Comparison of ENCODE assay signal across 8 mouse cellular contexts in genomic region chr5:125141525-125141880, GRCm38 (mm10). TPM values are rescaled to one million over a fixed set of nuclear protein-coding genes. Genes with fewer than 3 reads are reported as not detected.
DNase-seq lines count a peak whose midpoint lies in the region; ATAC-seq and TF ChIP-seq lines count a peak whose summit lies in the region.

No protein-coding gene starts in this region.

- no peaks in the 10 kb centered on the region for H3K9me3 ChIP-seq in heart, embryonic 11.5 days (replicated peaks; ENCODE audit: control insufficient read depth, low read length)
- H3K9me3 ChIP-seq in hindbrain, postnatal 0 days (ENCODE audit: low read length), result no peaks in the 10 kb centered on the region
- H3K9me3 ChIP-seq in midbrain, embryonic 11.5 days (ENCODE audit: control insufficient read depth, low read length), result no peaks in the 10 kb centered on the region

- WGBS in heart, embryonic 11.5 days (ENCODE audit: insufficient replicate concordance), result 7% methylated on average over 7 of the region's 7 CpGs
- WGBS in hindbrain, postnatal 0 days, result 14% methylated on average over 7 of the region's 7 CpGs
- WGBS in midbrain, embryonic 11.5 days, result under 1% methylated on average over 7 of the region's 7 CpGs

- no peak for DNase-seq in heart, adult 8-10 months (ENCODE audit: low spot score)
- DNase-seq in urinary bladder, postnatal 25 days (ENCODE audit: low spot score), result peak; percentile 59
- no peak for DNase-seq in urinary bladder, postnatal 4 days (ENCODE audit: low spot score in 2 of 2)
- no peak for DNase-seq in hindbrain, postnatal 0 days (ENCODE audit: low spot score)
- DNase-seq in midbrain, embryonic 11.5 days (ENCODE audit: low spot score, missing footprints), result no peak
- DNase-seq in T-cell, adult 2 months (ENCODE audit: low spot score), result no peak

- peaks cover 3% of the 10 kb centered on the region; the same call in 1 of the 2 replicates for H3K36me3 ChIP-seq in heart, embryonic 11.5 days (ENCODE audit: control insufficient read depth, insufficient read depth, low read length)
- no peaks in the 10 kb centered on the region for H3K36me3 ChIP-seq in hindbrain, postnatal 0 days (ENCODE audit: insufficient read depth, low read length)
- no peaks in the 10 kb centered on the region for H3K36me3 ChIP-seq in midbrain, embryonic 11.5 days (ENCODE audit: control insufficient read depth, insufficient read depth, low read length)

- peak; percentile 60 for ATAC-seq in heart, embryonic 11.5 days (replicated peaks; ENCODE audit: insufficient number of reproducible peaks, low FRiP score, low TSS enrichment)
- ATAC-seq in hindbrain, postnatal 0 days, result peak; percentile 72
- peak; percentile 77 for ATAC-seq in midbrain, embryonic 11.5 days (ENCODE audit: low FRiP score)
- ATAC-seq in CD4-positive, CD25-positive, alpha-beta regulatory T cell, adult 4 months, result no peak

- peak overlapping the region; percentile 100 for H3K27ac ChIP-seq in heart, embryonic 11.5 days (ENCODE audit: low read depth, low read length)
- H3K27ac ChIP-seq in hindbrain, postnatal 0 days, result peak overlapping the region; percentile 92
- peak overlapping the region; percentile 98 for H3K27ac ChIP-seq in midbrain, embryonic 11.5 days (ENCODE audit: low read depth, low read length)

- H3K9ac ChIP-seq in heart, embryonic 11.5 days (ENCODE audit: low read depth, low read length), result peak overlapping the region; percentile 43
- H3K9ac ChIP-seq in hindbrain, postnatal 0 days (replicated peaks; ENCODE audit: low read length), result peak overlapping the region; percentile 35; the same call in 1 of the 2 replicates
- H3K9ac ChIP-seq in midbrain, embryonic 11.5 days (ENCODE audit: low read length), result peak overlapping the region; percentile 62

- H3K27me3 ChIP-seq in heart, embryonic 11.5 days (ENCODE audit: control insufficient read depth, insufficient read depth, low read length), result no peaks in the 10 kb centered on the region
- no peaks in the 10 kb centered on the region for H3K27me3 ChIP-seq in hindbrain, postnatal 0 days (ENCODE audit: insufficient read depth, low read length)
- H3K27me3 ChIP-seq in midbrain, embryonic 11.5 days (ENCODE audit: control insufficient read depth, insufficient read depth, low read length), result no peaks in the 10 kb centered on the region

- TF ChIP-seq CTCF in hindbrain, postnatal 0 days (IDR thresholded peaks at IDR 0.05; ENCODE audit: low read depth), result no peak

- peak overlapping the region; percentile 20 for H3K4me3 ChIP-seq in heart, embryonic 11.5 days (ENCODE audit: low read depth, low read length)
- no peak overlapping the region for H3K4me3 ChIP-seq in hindbrain, postnatal 0 days (ENCODE audit: low read length)
- H3K4me3 ChIP-seq in midbrain, embryonic 11.5 days (ENCODE audit: low read depth, low read length), result no peak overlapping the region

- H3K4me1 ChIP-seq in heart, embryonic 11.5 days (ENCODE audit: control insufficient read depth, insufficient read depth, low read length), result peaks cover 79% of the 10 kb centered on the region
- H3K4me1 ChIP-seq in hindbrain, postnatal 0 days (ENCODE audit: insufficient read depth, low read length), result peaks cover 46% of the 10 kb centered on the region
- peaks cover 49% of the 10 kb centered on the region for H3K4me1 ChIP-seq in midbrain, embryonic 11.5 days (ENCODE audit: control insufficient read depth, insufficient read depth, low read length)

- peak overlapping the region; percentile 81 for H3K4me2 ChIP-seq in heart, embryonic 11.5 days
- H3K4me2 ChIP-seq in hindbrain, postnatal 0 days (ENCODE audit: low read depth, low read length), result peak overlapping the region; percentile 54
- peak overlapping the region; percentile 37 for H3K4me2 ChIP-seq in midbrain, embryonic 11.5 days

RNA-seq across cellular contexts. Expression of gene Ncor2, which starts 37.5 kb away (rescaled TPM):
- 14.3 and 18.8 TPM in 2 replicates for polyA plus RNA-seq in heart, embryonic 11.5 days (2014; fragmentation: Nextera tagmentation; extraction: Ambion mirVana)
- 10 to 100 TPM; 81.6 to 92.4 (median 84.5) TPM for total RNA-seq in heart, adult 8-10 months (2022)
- 35.4 and 37.5 TPM in 2 replicates for total RNA-seq in hindbrain, postnatal 0 days (2014; rRNA removed)
- polyA plus RNA-seq in hindbrain, postnatal 0 days (2015; fragmentation: Nextera tagmentation; extraction: Ambion mirVana), result 20.9 and 22.7 TPM in 2 replicates
- polyA plus RNA-seq in midbrain, embryonic 11.5 days (2014; fragmentation: Nextera tagmentation; extraction: Ambion mirVana), result 13.4 and 14.7 TPM in 2 replicates
- polyA plus RNA-seq in CD4-positive, CD25-positive, alpha-beta regulatory T cell, adult 4 months (2017; shearing (Covaris generic)), result 1 to 10 TPM; 4.0 to 6.1 TPM
